Mouse (Mus musculus) heart, postnatal 25 days (tissue): ENCODE results near the gene Cbs. TPM values are rescaled to one million over a fixed set of nuclear protein-coding genes. Genes with fewer than 3 reads are reported as not detected.
A peak's percentile ranks its signal among the peaks of the same experiment; 100 is the strongest.
"Not testable (repeated sequence)": the region's sequence is repeated elsewhere in the genome, so short reads cannot be mapped to it uniquely, and the experiment has no call there.

Experiments used
- DNase-seq: peaks from one replicate; pipeline ENCODE4 v3.0.0; 2022; ENCODE audit warnings: low spot score
- intact Hi-C: fragments of 180-260 bp; cut with DNase I; formaldehyde crosslinking; loops from one replicate; pipeline ENCODE4 v1.15.1; 2025
- total RNA-seq, 2 experiments: library from RNA; stranded (reverse); gene quantifications; 2 replicates each; pipeline ENCODE4 v1.2.3; 2021

Gene Cbs
- total RNA-seq, 2 experiments from 2014 or later, result 1.6 to 2.6 TPM

DNA sequence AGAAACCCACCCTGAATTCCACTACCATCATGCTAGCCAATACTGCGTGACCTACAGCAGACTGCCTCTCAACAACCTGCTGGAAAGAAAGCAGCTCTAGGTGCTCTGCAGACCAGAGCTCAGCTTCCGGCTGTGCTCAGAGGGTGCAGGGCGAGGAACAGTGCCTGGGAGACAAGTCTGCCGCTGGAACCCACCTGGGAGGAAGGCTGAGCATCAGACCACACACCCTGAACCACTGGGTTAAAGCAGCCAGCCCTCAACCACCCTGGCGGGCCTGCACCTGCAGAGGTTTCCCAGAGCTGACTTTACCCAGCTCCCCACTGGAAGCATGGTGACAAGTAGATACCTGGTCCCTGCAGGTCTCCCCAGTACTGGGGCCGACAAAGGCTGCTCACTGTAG is 16.2 kb upstream of the Cbs start:
- DNase-seq, result no peak
- intact Hi-C loops, result no loop called here

DNA sequence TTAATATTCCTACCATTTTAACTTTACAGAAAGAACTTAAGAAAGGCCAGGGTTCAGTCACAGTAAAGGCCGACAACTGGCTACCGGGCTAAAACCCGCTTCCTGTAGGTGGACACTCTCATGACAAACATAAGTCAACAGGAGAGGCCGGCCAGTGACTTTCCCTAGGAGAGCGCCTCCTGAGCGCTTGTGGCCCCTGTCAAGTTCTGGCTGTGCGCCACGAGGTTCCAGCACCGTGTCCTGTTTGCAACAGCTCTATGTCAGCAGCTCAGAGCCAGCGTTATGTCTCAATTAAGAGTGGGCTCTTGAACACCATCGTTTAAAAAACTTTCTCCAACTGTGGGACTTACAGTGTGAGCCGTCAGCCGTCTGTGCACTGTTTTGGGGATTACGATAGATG is 15.1 kb upstream of the Cbs start:
- intact Hi-C loops, result no loop called here
- DNase-seq, result no peak

DNA sequence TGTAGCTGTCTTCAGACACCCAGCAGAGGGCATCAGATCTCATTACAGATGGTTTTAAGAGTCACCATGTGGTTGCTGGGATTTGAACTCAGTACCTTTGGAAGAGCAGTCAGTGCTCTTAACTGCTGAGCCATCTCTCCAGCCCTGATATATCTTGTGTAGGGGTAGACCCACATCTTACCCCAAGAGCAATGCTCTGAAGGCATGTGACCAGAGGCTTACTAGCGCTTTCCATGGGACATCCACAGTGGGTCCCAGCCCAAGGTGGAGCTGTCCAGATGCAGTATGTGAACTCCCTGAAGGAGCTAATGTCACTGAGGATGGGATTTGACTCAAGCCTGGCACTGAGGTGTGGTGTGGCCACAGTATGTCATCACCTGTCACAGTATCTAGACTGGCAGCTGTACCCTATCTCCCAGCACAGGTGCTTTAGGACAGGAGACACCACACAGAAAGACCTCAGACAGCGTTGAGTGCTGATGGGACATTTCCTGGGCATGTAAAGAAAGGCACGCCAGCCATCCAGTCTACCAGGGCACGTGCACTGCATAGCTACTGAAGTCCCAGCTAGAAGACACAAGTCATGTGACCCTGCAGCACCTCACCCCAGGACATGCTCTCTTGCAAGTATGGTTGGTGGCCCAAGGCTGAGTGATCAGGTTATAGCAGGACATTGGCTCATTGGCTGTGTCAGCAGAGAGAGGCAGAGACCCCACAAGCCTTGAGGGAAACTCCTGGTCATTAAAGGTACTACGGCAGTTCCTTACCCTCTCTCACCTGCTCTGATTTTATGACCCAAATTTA is 9.4 kb upstream of the Cbs start:
- intact Hi-C loops, result no loop called here
- DNase-seq, result no peak

DNA sequence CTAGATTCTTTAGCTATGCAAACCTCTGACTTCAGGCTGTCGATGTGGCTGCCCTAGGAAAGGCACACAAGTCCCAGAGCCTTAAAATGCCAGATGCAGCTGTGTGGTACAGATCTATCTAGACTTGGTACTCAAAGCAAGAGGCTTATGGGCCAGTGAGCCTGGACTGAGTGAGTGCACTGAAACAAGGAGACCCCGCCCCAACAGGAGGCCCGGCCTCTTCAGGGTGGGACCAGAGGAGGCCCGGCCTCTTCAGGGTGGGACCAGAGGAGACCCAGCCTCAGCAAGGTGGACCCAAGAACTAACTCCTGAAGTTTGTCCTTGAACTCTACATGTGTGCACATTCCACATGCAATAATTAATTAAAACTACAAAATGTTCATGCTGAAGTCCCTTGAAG is 5.9 kb upstream of the Cbs start:
- no peak for DNase-seq

DNA sequence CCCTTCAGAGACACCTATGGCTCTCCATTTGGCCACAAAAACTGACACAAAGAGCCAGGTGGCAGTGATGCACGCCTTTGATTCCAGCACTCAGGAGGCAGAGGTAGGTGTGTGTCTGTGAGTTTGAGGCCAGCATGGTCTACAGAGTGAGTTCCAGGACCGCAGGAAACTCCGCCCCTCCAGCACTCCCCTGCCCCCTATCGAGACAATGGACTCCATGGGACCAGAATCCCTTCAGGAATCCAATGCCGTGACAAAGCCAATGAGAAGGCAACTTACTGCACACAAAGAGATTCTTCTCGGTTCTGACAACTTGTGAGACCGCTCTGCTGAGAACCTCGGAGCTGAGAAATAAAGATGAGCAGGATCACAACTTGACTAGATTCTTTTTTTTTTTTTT is 5.3 kb upstream of the Cbs start:
- intact Hi-C loops, result no loop called here
- DNase-seq, result no peak

More for the DNA sequence above, 5.9 kb upstream of the Cbs start:
- intact Hi-C loops, result no loop called here

DNA sequence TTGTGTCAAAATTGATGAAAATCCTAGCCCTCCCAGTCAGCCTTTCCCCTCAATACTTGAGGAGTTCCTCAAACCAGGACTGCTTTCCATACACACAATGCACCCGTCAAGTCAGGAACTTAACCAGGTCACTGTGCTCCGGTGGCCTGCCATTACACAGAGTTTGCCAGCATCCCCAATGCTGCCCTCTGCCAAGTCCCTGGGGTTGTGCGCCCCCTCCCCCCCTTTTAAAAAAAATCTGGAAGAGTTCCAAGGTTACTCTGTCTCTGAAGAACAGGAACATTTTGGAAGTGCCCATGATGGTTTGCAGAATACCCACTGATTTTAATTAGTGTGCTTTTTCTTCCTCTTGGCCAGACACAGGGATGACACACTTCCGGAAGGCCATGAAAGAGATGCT is 2.6 kb upstream of the Cbs start:
- no peak for DNase-seq
- intact Hi-C loops, result no loop called here

DNA sequence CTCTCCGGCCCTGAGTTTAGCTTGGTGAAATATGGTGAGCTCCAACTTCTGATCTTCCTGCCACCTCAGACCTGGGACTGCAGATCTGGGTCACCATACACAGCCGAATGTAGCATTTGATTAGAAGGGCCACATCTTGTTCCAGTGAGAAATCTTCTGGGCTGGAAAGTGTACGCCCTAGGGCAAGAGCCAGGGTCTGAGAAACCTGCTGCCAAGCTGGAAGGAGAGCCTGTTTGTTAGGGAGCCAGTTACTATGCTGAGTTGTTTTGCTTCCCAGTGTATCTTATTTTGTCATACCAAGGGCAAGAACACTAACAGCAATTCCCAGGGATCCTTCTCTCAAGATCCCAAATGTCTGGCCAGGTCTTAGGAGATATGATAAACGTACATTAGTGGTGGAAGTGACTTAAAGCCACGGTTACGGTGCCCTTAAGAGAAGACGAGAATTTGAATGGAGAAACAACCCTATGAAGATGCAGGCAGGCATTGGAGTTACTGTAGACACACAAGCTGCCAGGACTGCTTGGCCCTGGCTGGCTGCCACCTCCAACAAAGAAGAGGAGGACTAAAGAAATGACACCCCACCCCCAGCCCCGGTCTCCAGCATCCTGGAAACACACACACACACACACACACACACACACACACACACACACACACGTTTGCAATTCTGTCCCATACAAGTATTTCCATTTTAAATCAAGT is 980 bp upstream of the Cbs start:
- DNase-seq, result peak; percentile 34
- intact Hi-C loops, result no loop called here

DNA sequence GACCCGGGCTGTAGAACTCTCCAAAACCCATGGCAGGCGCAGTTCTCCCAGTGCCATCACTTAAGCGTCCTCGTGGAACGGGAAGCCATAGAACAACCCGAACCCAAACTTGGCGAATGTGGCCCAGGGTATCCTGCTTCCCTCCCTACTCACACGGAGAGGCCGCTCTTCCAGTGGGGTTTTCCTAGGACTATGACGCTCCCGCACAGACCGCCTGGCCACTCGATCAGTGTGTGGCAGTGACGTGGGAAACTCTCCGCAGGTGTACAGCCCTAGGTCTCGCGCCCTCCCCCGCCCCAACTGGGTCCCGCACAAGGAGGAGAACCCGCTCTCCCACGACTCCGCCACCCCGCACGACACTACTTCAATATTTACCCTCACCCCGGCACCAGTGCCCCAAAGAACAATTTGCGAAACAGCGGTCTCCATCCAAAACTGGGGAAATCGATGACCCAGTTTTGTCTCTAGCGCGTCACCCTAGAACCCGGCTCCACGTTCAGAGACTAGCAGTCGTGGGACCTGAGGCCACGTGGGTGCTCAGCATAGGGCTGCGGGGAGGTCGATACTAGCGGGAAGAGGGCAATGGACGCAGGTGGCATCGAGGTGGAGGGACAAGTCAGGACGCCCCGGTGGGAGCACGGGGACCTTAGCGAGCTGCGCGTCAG is 629 bp downstream of the Cbs start:
- no peak for DNase-seq
- intact Hi-C loops, result no loop called here

DNA sequence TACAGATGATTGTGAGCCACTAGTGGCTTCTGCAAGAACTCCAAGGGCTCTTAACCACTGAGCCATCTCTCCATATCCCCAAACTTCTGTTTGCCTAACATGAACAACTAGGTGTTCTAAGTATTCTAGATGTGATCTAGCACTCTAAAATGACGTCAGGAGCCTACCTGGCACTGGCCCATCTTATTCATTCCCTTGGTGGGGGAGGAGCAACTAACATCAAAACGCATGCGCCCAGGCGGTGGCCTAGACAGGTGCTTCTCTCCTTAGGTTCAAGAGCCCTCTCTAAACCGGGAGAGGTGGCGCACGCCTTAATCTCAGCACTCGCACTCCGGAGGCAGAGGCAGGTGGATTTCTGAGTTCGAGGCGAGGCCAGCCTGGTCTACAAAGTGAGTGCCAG is 1.3 kb downstream of the Cbs start:
- intact Hi-C loops, result no loop called here
- DNase-seq, result no peak

DNA sequence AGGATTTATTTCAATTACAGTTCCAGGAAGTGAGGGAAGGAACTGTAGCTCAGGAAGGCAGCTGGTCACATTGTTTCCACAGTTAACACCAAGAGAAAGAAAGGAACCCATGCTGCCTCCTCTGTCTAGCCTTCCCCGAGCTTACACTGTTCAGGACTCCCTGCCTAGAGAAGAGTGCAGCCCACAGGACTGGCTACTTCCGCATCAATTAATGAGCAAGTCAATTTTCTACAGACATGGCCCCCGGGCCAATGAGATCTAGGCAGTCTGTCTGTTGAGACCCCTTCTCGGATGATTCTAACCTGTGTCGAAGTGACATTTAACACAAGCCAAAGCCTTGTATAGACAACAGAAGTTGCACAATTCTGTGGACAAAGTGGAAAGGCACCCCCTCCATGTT is 2.1 kb downstream of the Cbs start:
- intact Hi-C loops, result no loop called here
- DNase-seq, result no peak

DNA sequence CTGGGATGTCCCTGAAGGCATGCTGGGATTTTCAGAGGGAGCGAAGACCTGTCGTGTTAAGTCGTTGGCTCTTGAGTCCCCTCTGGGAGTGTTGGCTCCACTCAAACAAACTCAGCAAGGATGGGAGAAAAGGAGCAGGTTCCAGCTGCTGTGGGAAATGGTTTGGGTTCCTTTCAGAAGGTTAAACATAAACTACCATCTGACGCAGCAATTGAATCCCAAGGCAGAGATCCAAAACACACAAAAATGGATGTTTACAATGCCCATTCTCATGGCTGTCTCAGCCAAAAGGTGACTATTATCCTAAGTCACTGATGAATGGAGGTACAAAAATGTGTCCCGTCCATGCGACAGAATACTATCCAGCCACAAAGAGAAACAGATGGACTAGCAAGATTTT is 4.0 kb downstream of the Cbs start:
- intact Hi-C loops, result no loop called here
- DNase-seq, result no peak

DNA sequence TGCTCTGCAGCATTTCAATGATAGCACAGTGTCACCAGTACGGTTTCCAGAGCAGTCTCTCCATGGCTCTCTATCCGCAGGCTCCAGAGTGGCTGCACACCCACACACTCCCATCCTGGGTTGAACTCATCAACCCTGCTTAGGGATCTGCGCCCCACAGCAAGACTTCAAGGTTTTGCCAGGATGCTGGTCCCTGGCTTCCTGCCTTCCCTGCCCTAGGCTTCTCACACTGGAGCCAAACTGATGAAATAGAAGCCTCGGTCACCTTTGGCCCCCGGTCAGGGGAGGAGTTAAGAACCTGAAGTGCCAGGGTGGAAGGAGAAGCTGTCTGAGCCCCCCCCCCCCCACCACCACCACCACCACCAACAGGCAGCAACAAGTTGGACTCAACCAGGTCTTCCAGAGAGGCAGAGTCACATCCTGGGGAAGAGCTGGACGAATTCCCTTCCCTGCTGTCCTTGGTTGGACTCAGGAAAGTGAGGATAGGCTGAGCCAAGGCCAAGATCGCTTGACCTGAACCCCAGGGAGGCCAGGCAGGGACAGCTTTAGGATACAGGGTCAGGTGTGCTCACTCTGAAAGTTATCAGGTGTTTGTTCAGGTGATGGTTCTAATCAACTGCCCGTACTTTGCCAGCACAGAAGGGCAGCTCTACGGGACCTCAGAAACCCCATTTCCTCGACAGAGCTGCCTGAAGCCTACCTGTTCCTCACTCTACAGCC is 5.8 kb downstream of the Cbs start:
- intact Hi-C loops, result no loop called here
- no peak for DNase-seq

DNA sequence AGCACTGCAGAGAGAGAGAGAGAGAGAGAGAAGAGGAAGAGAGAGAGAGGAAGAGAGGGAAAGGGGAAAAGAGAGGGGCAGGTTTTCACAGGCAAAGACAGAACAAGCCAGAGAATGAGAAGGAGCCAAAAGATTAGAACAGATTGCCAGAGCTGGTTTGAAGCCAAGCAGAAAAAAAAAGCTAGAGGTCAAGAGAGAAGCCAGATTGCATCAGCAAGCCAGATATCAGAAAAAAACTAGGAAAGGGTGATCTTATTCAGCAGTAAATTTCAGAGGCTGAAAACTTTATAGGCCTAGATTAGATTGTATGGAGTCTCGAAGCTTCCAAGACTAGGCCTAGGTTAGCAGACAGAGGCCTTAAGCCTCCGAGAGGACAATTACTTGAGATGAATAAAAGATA is 9.1 kb downstream of the Cbs start:
- DNase-seq, result no peak
- intact Hi-C loops, result no loop called here

DNA sequence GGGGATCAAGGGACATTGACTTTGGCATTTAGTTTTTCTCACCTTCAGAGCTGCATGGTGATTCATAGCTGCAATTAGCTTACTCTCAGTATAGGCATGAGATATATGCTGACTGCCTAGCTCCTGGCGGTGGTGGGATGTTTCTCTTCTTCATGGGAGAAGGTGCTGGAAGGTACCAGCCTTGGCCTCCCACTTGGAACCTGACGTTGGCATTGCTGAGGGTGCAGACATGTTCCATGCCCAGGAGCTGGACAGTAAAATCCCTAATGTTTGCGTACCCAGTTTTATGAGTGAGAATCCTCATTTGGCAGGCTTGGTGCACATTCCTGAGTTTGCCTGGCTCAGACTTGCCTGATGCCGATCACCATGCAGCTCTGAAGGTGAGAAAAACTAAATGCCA is 13.9 kb downstream of the Cbs start:
- no peak for DNase-seq
- intact Hi-C loops, result no loop called here

DNA sequence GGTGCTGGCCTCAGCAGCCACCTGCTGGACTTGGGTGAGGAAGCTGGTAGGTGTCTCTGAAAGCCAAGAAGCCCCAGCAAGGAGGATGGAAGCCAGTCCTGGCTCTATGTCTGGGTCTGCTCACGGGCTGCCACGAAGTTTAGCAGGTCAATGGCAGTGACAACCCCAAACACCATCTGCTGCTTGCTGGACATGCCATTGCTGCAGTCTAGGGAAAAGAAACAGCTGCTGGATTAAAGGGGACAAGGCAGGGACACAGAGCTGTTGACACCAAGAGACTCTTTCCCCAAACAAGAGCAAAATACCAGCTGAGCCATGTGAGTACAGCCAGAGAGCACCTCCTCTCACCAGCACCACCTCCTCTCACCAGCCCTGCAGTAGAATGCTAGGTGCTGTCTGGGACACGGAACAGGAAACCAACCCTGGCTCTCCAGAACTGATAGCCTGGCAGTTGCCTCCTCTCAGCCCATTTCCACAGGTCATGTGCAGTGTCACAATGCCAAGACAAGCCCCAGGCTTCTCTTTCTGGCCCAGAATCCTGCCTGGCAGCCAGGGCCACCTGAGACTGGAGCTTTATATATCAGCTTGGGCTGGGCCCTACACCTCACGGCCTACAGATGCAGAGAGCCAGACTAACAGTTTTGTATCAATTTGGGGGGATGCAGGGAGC is 23.8 kb downstream of the Cbs start:
- peak; percentile 30 for DNase-seq
- intact Hi-C loops, result no loop called here

DNA sequence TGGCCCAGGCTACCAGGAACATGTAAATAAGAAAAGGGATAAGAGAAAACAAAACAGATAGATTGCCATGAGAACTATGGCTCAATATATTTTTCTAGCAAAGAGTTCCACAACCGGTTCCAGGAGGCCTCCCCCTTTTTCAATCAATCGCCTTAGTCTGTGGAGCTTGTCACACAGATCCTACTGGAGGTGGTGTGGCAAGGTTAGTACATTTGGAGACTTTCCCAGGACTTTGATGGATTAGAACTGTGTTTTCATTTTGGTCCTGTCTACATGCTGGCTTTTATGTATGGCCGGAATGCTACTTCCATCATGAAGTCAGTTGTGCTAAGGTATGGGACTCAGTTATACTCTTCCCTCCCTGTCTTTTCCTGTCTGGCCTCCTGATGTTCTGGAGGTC is 27.1 kb downstream of the Cbs start:
- intact Hi-C loops, result no loop called here

DNA sequence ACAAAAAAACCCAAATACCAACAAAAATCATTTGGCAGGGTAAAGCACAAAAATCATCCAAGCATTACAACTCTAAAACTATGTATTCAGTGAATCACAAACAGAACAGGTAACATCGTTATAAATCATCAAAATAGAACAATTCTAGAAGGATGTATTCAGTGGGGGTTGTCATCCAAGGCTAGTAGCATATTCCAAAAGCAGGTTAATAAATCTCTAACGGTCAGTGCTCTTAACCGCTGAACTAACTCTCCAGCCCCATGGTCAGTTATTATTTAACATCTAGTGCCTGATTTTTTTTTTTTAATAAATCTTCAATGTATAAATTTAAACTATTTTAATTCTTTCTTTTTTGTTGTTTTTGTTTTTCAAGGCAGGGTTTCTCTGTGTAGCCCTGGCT is 27.9 kb downstream of the Cbs start:
- intact Hi-C loops, DNase-seq: not testable (repeated sequence)

More for the DNA sequence above, 27.1 kb downstream of the Cbs start:
- DNase-seq, result no peak

DNA sequence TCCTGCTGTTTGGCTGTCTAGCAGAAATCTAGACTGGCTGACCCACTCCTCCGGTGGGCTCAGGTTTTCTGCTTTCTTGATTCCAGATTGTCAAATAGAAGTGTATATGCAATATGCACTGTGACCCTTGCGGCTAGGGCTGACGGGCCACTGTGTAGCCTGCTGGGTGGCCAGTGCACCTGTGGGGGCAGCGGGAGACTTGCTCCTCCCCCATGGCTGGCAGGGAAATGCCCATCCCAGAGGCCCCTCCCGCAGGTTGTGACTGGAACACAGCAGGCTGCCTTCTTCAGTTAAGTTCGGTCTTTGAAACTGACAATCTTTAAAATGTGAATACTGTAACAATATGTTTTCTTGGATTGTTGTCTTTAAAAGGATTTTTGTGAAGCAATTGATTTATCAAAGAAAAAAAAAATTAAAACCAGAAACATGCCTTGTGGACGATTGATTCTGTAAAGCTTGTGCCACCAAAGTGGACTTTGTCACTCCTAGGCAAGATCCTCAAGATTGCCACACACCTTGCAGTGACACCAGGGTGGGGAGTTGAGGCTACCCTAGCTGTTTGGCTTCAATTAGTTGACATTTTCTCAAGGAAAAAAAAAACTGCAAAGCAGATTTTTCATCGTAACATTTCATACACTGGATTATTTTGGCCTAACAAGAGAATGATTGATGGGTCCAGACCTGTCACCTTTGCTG is 29.6 kb downstream of the Cbs start:
- intact Hi-C loops, result no loop called here
- DNase-seq, result no peak

DNA sequence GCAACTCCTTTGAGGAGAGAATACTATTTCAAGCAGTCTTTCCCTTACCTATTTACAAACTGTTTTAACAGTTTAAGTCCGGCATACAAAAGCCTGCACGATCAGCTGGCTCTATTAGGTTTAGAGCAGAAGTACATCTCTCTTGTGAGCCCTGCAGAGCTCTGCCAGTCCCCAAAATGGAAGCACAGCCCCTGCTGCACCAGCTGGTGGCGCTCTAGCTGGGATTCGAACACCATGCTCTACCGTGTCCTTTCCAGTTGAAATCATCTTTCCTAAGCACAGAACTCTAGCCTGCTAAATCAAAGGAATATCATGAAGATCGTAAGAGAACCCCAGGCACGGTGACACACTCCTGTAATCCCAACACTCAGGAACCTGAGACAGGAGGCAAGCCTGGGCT is 30.6 kb downstream of the Cbs start:
- intact Hi-C loops, result no loop called here
- no peak for DNase-seq
